Mouse (Mus musculus): ENCODE measurements around the gene Baiap2. TPM values are rescaled to one million over a fixed set of nuclear protein-coding genes. Genes with fewer than 3 reads are reported as not detected.

Gene Baiap2
- polyA plus RNA-seq (2015; fragmentation: Nextera tagmentation; extraction: Ambion mirVana), result 11.0 and 16.3 TPM in 2 replicates

DNA sequence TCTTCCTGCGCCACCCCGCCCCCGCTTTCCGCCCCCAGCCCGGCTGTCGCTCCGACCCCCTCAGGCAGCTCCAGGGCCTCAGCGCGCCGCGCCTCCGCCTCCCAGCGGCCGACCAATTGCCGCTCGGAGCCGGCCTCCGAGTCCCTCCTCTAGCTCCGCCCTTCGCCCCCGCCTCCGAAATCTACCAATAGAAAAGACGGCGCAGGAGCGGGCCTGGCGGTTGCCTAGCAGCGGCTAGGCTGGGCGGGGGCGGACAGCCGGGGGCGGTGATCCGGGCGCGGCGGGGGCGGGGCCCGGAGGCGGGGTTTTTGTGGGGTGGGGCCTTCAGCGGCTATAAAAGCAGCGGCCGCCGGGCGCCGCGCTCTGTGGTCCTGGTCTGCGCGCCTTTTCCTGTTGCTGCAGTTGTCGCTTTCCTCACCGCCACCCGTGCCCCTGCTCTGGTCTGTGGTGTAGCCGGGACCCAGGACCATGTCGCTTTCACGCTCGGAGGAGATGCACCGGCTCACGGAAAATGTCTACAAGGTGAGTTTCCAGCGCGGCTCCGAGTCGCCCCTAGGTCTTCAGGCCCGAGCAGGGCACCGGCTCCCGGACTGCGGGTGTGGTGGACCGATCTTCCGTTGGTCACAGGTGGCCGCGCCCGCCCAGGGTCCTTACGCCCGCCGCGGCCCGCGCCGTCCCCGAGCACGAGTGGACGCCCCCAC lies at the start of gene Baiap2:
Gene Baiap2, plus strand, starts transcription at position 37 of the 701 bp plus-strand sequence.
- peaks cover 18% of the 10 kb centered on the region for H3K27me3 ChIP-seq
- WGBS, result under 1% methylated on average over 75 of the region's 79 CpGs
- peak within 1 kb of the TSS; percentile 96 for H3K4me2 ChIP-seq
- H3K9me3 ChIP-seq (replicated peaks), result no peaks in the 10 kb centered on the region
- H3K4me3 ChIP-seq, result peak within 1 kb of the TSS; percentile 66
- H3K9ac ChIP-seq, result peak within 1 kb of the TSS; percentile 69
- no peaks in the 10 kb centered on the region for H3K36me3 ChIP-seq
- peak within 1 kb of the TSS; percentile 54 for H3K27ac ChIP-seq
- peaks cover 37% of the 10 kb centered on the region for H3K4me1 ChIP-seq (replicated peaks)
- peak; percentile 96 for ATAC-seq (replicated peaks; ENCODE audit: insufficient number of reproducible peaks, insufficient read depth, low FRiP score, low read depth)

DNA sequence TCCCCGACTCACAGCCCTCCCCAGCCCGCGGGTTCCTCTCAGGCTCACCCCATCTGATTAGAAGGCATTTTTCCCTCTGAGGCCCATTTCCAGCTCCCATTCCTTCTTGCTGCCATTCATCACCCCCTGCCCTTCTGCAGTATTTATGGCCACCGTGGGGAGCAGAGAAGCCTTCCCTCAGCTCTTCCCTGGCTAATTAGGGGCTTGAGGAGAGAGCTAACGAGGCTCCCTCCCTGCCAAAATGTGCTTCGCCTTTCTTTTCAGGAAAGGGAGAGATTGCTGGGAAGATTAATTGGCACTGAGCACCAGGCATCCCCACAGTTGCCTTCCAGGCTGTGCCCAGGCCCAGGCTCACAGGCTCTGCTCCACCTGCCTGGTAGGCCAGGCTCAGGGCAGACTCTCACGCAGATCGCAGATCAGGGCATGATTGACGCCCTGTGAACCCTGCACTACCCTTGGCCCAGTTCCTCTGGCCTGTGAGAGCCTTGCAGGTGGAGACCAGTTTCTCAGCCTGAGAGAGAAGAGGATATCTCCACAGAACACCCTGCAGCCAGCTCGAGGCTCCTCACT lies 48.8 kb upstream of the Baiap2 start:
- Histone ChIP-seq H3K9ac (no peak overlapping the region), H3K4me2 (no peak overlapping the region), H3K9me3 (replicated peaks) (no peaks in the 10 kb centered on the region), H3K27me3 (no peaks in the 10 kb centered on the region), H3K27ac (no peak overlapping the region), H3K4me1 (replicated peaks) (no peaks in the 10 kb centered on the region), H3K4me3 (no peak overlapping the region), H3K36me3 (peaks cover 57% of the 10 kb centered on the region)
- 69% methylated on average over 10 of the region's 10 CpGs for WGBS
- no peak for ATAC-seq (replicated peaks; ENCODE audit: insufficient number of reproducible peaks, insufficient read depth, low FRiP score, low read depth)

DNA sequence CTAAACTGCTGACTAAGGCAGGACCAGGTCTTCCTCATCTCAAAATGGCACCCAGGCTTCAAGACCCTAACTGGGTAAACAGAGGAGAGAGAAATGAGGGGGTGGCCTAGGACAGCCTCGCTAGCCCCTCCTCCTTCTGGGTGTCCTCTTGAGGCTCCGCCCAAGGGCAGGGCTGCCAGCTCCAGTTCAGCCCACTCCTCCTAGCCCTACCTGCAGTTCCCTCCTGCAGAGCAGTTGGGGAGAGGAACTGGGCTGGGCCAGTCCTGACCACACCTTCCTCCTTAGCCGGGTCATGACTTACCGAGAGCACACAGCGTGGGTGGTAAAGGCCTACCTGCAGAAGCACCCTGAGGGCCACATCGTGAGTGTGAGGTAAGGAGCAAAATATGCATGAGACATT lies 47.9 kb upstream of the Baiap2 start:
- Histone ChIP-seq H3K9ac (no peak overlapping the region), H3K27ac (no peak overlapping the region), H3K36me3 (peaks cover 50% of the 10 kb centered on the region), H3K4me1 (replicated peaks) (no peaks in the 10 kb centered on the region), H3K9me3 (replicated peaks) (no peaks in the 10 kb centered on the region), H3K27me3 (no peaks in the 10 kb centered on the region), H3K4me2 (no peak overlapping the region), H3K4me3 (no peak overlapping the region)
- WGBS, result 60% methylated on average over 6 of the region's 6 CpGs
- no peak; the same call in 1 of the 2 replicates for ATAC-seq (replicated peaks; ENCODE audit: insufficient number of reproducible peaks, insufficient read depth, low FRiP score, low read depth)

DNA sequence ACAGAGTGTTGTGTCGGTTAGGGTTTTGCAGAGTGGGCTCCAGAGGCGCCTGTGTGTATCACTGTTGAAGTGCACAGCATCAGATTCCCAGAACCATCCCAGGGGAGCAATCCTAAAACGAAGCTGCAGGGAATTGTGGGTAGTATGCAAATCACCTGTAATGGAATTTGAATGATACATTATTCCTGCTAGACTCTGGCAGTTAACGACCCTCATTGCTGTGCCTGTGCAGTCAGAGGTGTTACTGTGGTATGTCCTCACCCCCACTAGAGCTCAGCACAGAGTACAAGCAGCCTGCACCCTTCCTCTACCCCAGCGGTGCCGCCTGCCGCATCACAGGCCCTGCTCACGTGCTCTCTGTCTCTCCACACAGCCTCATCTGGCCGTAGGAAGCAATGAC lies 45.5 kb upstream of the Baiap2 start:
- H3K36me3 ChIP-seq, result peaks cover 37% of the 10 kb centered on the region

DNA sequence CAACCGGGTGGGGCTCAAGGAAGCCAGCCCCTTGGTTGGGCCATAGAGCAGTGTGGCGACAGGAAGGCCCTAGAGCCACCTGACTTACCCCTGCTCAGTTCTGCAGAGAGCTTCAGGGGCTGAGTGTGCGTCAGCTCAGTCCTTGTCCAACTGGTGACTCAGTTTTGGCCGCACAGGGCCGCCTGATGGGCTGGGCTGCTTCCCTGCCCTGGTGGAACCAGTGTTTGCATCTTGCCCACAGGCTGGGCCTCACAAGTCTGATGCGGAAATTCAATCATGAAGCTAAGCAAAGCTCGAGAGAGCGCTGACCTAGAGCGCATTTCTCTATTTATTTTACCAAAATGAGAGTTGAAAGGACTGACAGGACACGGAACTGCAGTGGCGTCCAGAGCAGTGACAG lies 43.6 kb upstream of the Baiap2 start:
- H3K9me3 ChIP-seq (replicated peaks), result no peaks in the 10 kb centered on the region
- no peak overlapping the region for H3K4me3 ChIP-seq
- 87% methylated on average over 11 of the region's 11 CpGs for WGBS
- H3K4me2 ChIP-seq, result no peak overlapping the region
- no peaks in the 10 kb centered on the region for H3K27me3 ChIP-seq
- no peaks in the 10 kb centered on the region for H3K4me1 ChIP-seq (replicated peaks)
- no peak overlapping the region for H3K27ac ChIP-seq
- ATAC-seq (replicated peaks; ENCODE audit: insufficient number of reproducible peaks, insufficient read depth, low FRiP score, low read depth), result no peak
- no peak overlapping the region for H3K9ac ChIP-seq
- H3K36me3 ChIP-seq, result peaks cover 28% of the 10 kb centered on the region

More for the DNA sequence above, 45.5 kb upstream of the Baiap2 start:
- WGBS, result 88% methylated on average over 9 of the region's 9 CpGs
- no peak overlapping the region for H3K4me3 ChIP-seq
- H3K27me3 ChIP-seq, result no peaks in the 10 kb centered on the region
- H3K9ac ChIP-seq, result no peak overlapping the region
- no peaks in the 10 kb centered on the region for H3K9me3 ChIP-seq (replicated peaks)
- H3K27ac ChIP-seq, result no peak overlapping the region
- ATAC-seq (replicated peaks; ENCODE audit: insufficient number of reproducible peaks, insufficient read depth, low FRiP score, low read depth), result no peak
- H3K4me2 ChIP-seq, result no peak overlapping the region
- no peaks in the 10 kb centered on the region for H3K4me1 ChIP-seq (replicated peaks)

DNA sequence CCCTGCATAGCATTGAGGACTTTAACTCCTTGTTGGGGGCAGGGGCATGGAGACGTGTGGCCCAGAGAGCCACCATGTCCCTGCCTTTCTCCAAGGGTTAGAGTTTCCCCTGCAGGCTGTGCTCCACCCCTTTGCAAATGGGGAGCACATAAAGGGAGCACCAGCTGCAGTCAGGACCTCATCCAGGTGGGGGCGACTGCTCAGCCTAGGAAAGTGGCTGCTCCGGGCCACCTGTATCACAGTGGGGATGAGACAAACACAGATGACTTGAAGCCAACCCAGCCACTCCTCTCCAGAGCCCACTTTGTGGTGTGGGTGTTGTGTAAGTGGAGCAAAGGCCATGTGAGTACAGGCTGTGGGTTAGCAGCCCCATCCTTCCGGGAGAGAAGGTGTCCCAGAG lies 41.4 kb upstream of the Baiap2 start:
- Histone ChIP-seq H3K27me3 (peaks cover 2% of the 10 kb centered on the region), H3K9ac (no peak overlapping the region), H3K4me3 (no peak overlapping the region), H3K9me3 (replicated peaks) (no peaks in the 10 kb centered on the region), H3K4me2 (no peak overlapping the region), H3K4me1 (replicated peaks) (no peaks in the 10 kb centered on the region), H3K36me3 (peaks cover 20% of the 10 kb centered on the region), H3K27ac (no peak overlapping the region)
- WGBS, result 67% methylated on average over 4 of the region's 4 CpGs
- no peak for ATAC-seq (replicated peaks; ENCODE audit: insufficient number of reproducible peaks, insufficient read depth, low FRiP score, low read depth)

DNA sequence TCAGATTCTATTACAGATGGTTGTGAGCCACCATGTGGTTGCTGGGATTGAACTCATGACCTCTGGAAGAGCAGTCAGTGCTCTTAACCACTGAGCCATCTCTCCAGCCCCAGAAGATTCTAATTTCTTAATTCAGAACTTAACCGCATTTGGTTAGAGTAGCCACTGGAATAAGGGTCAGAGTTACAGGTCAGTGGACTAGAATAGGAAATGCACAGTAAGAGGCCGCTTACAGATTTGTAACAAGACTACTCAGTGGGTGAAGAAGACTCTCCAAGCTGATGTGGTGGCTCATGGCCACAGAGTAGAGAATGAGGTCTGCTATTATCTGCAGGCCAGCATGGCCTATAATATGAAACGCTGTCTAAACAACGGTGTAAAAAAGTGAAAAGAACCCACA lies 39.7 kb upstream of the Baiap2 start:
- Histone ChIP-seq H3K9me3 (replicated peaks) (no peaks in the 10 kb centered on the region), H3K4me2 (no peak overlapping the region), H3K36me3 (peaks cover 9% of the 10 kb centered on the region; the same call in 1 of the 2 replicates), H3K27ac (no peak overlapping the region), H3K27me3 (peaks cover 12% of the 10 kb centered on the region), H3K4me3 (no peak overlapping the region), H3K4me1 (replicated peaks) (no peaks in the 10 kb centered on the region), H3K9ac (no peak overlapping the region)
- ATAC-seq (replicated peaks; ENCODE audit: insufficient number of reproducible peaks, insufficient read depth, low FRiP score, low read depth), result no peak
- WGBS, result 87% methylated on average over 4 of the region's 4 CpGs

DNA sequence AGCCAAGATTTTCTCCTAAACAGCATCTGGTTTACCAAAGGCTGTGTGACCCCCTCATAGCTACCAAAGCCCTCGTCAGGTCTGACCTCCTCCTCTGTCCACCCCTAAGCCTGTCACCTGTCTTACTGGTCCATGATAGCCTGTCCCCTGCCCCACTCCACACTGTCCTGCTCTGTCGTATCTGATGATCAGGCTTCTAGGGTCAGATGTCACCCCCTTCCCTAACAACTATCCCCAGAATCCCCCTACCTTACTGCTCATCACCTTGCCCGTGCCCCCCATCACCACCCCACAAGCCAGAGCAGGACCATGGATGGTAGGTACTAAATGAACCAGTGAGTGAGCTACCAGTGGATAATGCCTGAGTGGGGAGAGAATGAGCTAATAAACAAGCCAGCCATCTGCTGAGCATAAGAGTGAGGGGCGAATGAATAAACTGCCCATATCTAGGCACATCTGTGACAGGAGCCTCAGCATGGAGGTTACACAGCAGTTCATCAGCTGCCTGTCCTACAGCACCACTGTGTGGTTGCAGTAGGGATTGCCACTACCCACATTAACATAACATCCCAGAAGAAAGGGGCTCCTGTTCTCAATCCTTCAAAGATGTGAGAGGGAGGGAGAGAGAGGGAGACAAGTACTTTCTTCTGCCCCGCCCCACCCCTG lies 37.8 kb upstream of the Baiap2 start:
- WGBS, result 31% methylated on average over 5 of the region's 5 CpGs
- H3K36me3 ChIP-seq, result no peaks in the 10 kb centered on the region
- ATAC-seq (replicated peaks; ENCODE audit: insufficient number of reproducible peaks, insufficient read depth, low FRiP score, low read depth), result no peak

DNA sequence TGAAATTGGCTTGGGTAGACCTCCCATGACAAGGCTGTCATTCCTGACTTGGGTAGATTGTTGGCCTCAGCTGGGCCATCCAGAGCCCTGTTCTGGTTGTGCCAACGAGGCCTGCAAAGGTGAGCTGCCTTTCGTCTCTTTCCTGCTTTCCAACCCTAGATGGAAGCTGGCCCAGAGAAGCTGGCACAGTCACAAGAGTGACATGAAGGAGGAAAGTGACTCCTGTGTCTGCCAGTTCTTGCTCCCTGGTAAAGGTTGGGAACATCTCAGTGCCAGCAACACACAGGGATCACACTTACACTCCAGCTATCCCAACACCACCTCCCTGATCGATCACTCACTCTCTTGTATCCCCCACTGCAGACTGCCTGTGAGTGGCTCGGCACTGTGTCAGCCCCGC lies 36.8 kb upstream of the Baiap2 start:
- no peak for ATAC-seq (replicated peaks; ENCODE audit: insufficient number of reproducible peaks, insufficient read depth, low FRiP score, low read depth)
- 81% methylated on average over 5 of the region's 5 CpGs for WGBS
- H3K4me2 ChIP-seq, result no peak overlapping the region

More for the DNA sequence above, 37.8 kb upstream of the Baiap2 start:
- Histone ChIP-seq H3K9ac (no peak overlapping the region), H3K9me3 (replicated peaks) (no peaks in the 10 kb centered on the region), H3K4me3 (no peak overlapping the region), H3K4me1 (replicated peaks) (peaks cover 6% of the 10 kb centered on the region), H3K27me3 (peaks cover 23% of the 10 kb centered on the region), H3K4me2 (no peak overlapping the region), H3K27ac (no peak overlapping the region)

DNA sequence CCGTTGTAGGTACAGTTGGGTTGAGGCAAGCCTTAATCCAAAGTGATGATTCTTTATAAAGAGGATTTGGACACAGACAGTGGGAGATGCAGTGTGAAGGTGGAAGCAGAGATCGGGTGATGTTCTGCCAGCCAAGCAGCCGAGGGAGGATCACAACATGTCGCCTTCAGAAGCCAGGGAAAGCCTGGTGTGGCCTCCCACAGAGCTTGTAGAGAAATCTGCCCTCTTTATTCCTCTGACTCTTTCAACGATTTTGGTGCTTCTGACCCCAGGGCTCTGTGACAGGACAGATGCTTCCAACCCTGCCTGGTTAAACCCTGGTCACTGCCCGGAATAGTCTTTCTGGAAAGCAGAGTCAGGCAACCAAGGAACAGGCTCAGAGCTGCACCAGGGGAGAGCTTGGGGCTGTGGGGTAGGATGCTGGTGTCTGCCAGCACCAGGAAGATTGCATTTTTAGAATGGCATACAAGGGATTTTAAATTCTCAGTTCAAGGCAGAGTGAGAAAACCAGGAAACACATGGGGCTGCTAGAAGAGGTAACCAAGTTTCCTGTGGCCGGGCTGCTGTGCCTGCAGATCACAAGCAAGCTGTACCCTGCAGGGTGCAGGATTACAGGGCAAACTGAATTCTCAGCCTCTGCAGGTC lies 35.4 kb upstream of the Baiap2 start:
- Histone ChIP-seq H3K4me2 (no peak overlapping the region), H3K27me3 (peaks cover 23% of the 10 kb centered on the region), H3K4me1 (replicated peaks) (peaks cover 12% of the 10 kb centered on the region), H3K27ac (no peak overlapping the region), H3K9ac (no peak overlapping the region), H3K36me3 (no peaks in the 10 kb centered on the region), H3K9me3 (replicated peaks) (no peaks in the 10 kb centered on the region), H3K4me3 (no peak overlapping the region)
- ATAC-seq (replicated peaks; ENCODE audit: insufficient number of reproducible peaks, insufficient read depth, low FRiP score, low read depth), result no peak
- WGBS, result 33% methylated on average over 7 of the region's 7 CpGs

More for the DNA sequence above, 36.8 kb upstream of the Baiap2 start:
- no peaks in the 10 kb centered on the region for H3K9me3 ChIP-seq (replicated peaks)
- H3K36me3 ChIP-seq, result no peaks in the 10 kb centered on the region
- H3K9ac ChIP-seq, result no peak overlapping the region
- H3K4me3 ChIP-seq, result no peak overlapping the region
- H3K27ac ChIP-seq, result no peak overlapping the region
- H3K4me1 ChIP-seq (replicated peaks), result peaks cover 12% of the 10 kb centered on the region
- H3K27me3 ChIP-seq, result peaks cover 23% of the 10 kb centered on the region

DNA sequence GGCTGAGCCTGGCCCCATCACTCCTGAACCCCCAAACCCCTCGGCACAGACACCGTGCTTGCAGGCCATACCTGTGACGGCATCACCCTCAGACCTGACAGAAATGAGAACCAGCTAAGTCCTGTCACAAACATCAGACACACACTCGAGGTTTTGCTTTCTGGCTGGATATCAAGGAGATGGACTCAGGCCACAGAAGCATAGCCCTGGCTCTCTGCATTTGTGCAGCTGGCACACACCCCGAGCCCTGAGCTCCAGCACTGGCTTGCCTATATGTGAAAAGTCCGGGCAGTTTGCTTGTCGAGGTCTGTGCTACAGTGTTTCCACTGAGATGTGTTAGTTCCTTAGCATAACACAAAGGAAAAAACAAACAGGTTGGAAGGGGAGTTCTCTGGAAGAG lies 34.9 kb upstream of the Baiap2 start:
- Histone ChIP-seq H3K4me1 (replicated peaks) (peaks cover 12% of the 10 kb centered on the region), H3K9me3 (replicated peaks) (no peaks in the 10 kb centered on the region), H3K9ac (no peak overlapping the region), H3K27me3 (peaks cover 23% of the 10 kb centered on the region), H3K27ac (no peak overlapping the region), H3K36me3 (no peaks in the 10 kb centered on the region), H3K4me2 (no peak overlapping the region), H3K4me3 (no peak overlapping the region)
- ATAC-seq (replicated peaks; ENCODE audit: insufficient number of reproducible peaks, insufficient read depth, low FRiP score, low read depth), result no peak
- WGBS, result 44% methylated on average over 7 of the region's 7 CpGs

Measured in heart, embryonic 15.5 days (tissue).